23 mouse cellular contexts compared by ENCODE assay signal in genomic region chr13:109706141-109706540, GRCm38 (mm10).
DNase-seq lines count a peak whose midpoint lies in the region; ATAC-seq and TF ChIP-seq lines count a peak whose summit lies in the region.
"Had no signal": no experiment of that assay in that cellular context is flagged by ENCODE, and none has a peak within 500 bp of the region (broad histone marks: within the 10 kb centered on the region; RNA-seq: fewer than 3 reads in every experiment).

No protein-coding gene starts in this region.

- DNase-seq in frontal cortex, postnatal 36 days (ENCODE audit: low spot score in 2 of 2), result no peak
- DNase-seq in midbrain, embryonic 11.5 days (ENCODE audit: low spot score, missing footprints), result no peak
- no peak for DNase-seq in left cerebral cortex, adult 2 months (ENCODE audit: extremely low spot score in 1 of 2, low spot score in 2 of 2)
- DNase-seq: adrenal gland, adult 2 months; adrenal gland, postnatal 10 days; adrenal gland, postnatal 25 days; B cell, adult 2 months; cerebellum, adult 11-12 months; cerebellum, adult 2 months; cerebellum, adult 9-10 months; cerebellum, postnatal 10 days; cerebellum, postnatal 25 days had no signal

- H3K4me2 ChIP-seq in midbrain, embryonic 11.5 days, result no peak overlapping the region
- no peak overlapping the region for H3K4me2 ChIP-seq in midbrain, embryonic 13.5 days (replicated peaks)
- H3K4me2 ChIP-seq: embryonic facial prominence, embryonic 12.5 days; forebrain, embryonic 12.5 days had no signal

- no peaks in the 10 kb centered on the region for H3K9me3 ChIP-seq in midbrain, embryonic 11.5 days (ENCODE audit: control insufficient read depth, low read length)
- H3K9me3 ChIP-seq in midbrain, embryonic 13.5 days, result no peaks in the 10 kb centered on the region
- H3K9me3 ChIP-seq: embryonic facial prominence, embryonic 10.5 days; embryonic facial prominence, embryonic 12.5 days; forebrain, embryonic 10.5 days; forebrain, embryonic 12.5 days had no signal

- no peak for TF ChIP-seq POLR2A in embryonic fibroblast, embryonic 13.5 days (IDR thresholded peaks at IDR 0.05; ENCODE audit: low read depth, low read length)

- H3K4me1 ChIP-seq in midbrain, embryonic 11.5 days (ENCODE audit: control insufficient read depth, insufficient read depth, low read length), result peaks cover 4% of the 10 kb centered on the region; the same call in 1 of the 2 replicates
- H3K4me1 ChIP-seq in midbrain, embryonic 13.5 days (replicated peaks), result peaks cover 20% of the 10 kb centered on the region
- peaks cover 16% of the 10 kb centered on the region for H3K4me1 ChIP-seq in embryonic fibroblast, embryonic 13.5 days (ENCODE audit: control insufficient read depth, insufficient read depth, low read length)

- H3K4me3 ChIP-seq in midbrain, embryonic 11.5 days (ENCODE audit: low read depth, low read length), result no peak overlapping the region
- no peak overlapping the region for H3K4me3 ChIP-seq in midbrain, embryonic 13.5 days (replicated peaks)
- no peak overlapping the region for H3K4me3 ChIP-seq in embryonic fibroblast, embryonic 13.5 days (ENCODE audit: insufficient read depth, low read length)
- H3K4me3 ChIP-seq in left cerebral cortex, adult 2 months, result no peak overlapping the region
- H3K4me3 ChIP-seq: embryonic facial prominence, embryonic 10.5 days; embryonic facial prominence, embryonic 12.5 days; erythroblast, embryonic 14.5 days; forebrain, embryonic 10.5 days; forebrain, embryonic 12.5 days had no signal

- peak; percentile 62 for ATAC-seq in frontal cortex, adult (ENCODE audit: low TSS enrichment)
- peak; percentile 50; the same call in 1 of the 2 replicates for ATAC-seq in midbrain, embryonic 11.5 days (ENCODE audit: low FRiP score)
- no peak for ATAC-seq in midbrain, embryonic 13.5 days
- ATAC-seq: CD4-positive, CD25-positive, alpha-beta regulatory T cell, adult 4 months; forebrain, embryonic 16.5 days had no signal

- no peak overlapping the region for H3K9ac ChIP-seq in midbrain, embryonic 11.5 days (ENCODE audit: low read length)
- H3K9ac ChIP-seq in midbrain, embryonic 13.5 days (replicated peaks), result no peak overlapping the region
- H3K9ac ChIP-seq: embryonic facial prominence, embryonic 12.5 days; forebrain, embryonic 12.5 days had no signal

- no peaks in the 10 kb centered on the region for H3K36me3 ChIP-seq in midbrain, embryonic 11.5 days (ENCODE audit: control insufficient read depth, insufficient read depth, low read length)
- no peaks in the 10 kb centered on the region for H3K36me3 ChIP-seq in midbrain, embryonic 13.5 days
- H3K36me3 ChIP-seq: embryonic facial prominence, embryonic 10.5 days; embryonic facial prominence, embryonic 12.5 days; forebrain, embryonic 10.5 days; forebrain, embryonic 12.5 days had no signal

- H3K27me3 ChIP-seq in midbrain, embryonic 11.5 days (ENCODE audit: control insufficient read depth, insufficient read depth, low read length), result no peaks in the 10 kb centered on the region
- H3K27me3 ChIP-seq in midbrain, embryonic 13.5 days, result no peaks in the 10 kb centered on the region
- H3K27me3 ChIP-seq: CH12.LX; embryonic facial prominence, embryonic 12.5 days; forebrain, embryonic 12.5 days had no signal

- intact Hi-C loops in left cerebral cortex, adult 2 months (cut with DNase I), result no loop called here

- TF ChIP-seq CTCF in embryonic fibroblast, embryonic 13.5 days (IDR thresholded peaks at IDR 0.05; ENCODE audit: borderline replicate concordance, insufficient read depth, low read length), result no peak
- no peak for TF ChIP-seq CTCF in left cerebral cortex, adult 2 months (IDR thresholded peaks at IDR 0.05)

- H3K27ac ChIP-seq in midbrain, embryonic 11.5 days (ENCODE audit: low read depth, low read length), result no peak overlapping the region
- no peak overlapping the region for H3K27ac ChIP-seq in midbrain, embryonic 13.5 days
- peak overlapping the region; percentile 67 for H3K27ac ChIP-seq in embryonic fibroblast, embryonic 13.5 days (ENCODE audit: insufficient read depth, low read length)
- H3K27ac ChIP-seq in left cerebral cortex, adult 2 months, result no peak overlapping the region
- H3K27ac ChIP-seq: embryonic facial prominence, embryonic 10.5 days; embryonic facial prominence, embryonic 12.5 days; forebrain, embryonic 10.5 days; forebrain, embryonic 12.5 days had no signal

- 55% methylated on average over 2 of the region's 2 CpGs for WGBS in midbrain, embryonic 11.5 days
- WGBS in midbrain, embryonic 13.5 days, result 31% methylated on average over 2 of the region's 2 CpGs
